Comparison of ENCODE assay signal across 23 mouse cellular contexts in the genomic region with DNA sequence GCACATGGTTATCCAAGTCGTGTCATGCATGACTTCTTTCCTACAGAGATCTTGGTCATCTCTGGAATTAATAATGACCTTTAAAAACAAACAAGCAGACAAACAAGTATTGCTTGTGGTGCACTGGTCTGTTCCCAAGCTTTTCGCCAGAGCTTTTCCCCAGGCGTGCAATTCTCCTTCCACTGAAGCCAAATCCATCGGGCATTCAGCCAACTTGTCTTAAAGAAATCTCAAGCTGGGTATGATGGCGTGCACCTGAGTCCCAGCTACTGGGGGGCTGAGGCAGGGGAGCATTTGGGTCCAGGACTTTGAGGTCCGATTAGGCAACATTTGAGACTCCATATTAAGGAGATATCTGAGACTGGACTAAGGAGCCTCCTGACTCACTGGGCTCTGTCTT. TPM values are rescaled to one million over a fixed set of nuclear protein-coding genes. Genes with fewer than 3 reads are reported as not detected.
A peak's percentile ranks its signal among the peaks of the same experiment; 100 is the strongest.
DNase-seq lines count a peak whose midpoint lies in the region; ATAC-seq lines count a peak whose summit lies in the region.
"Had no signal": no experiment of that assay in that cellular context is flagged by ENCODE, and none has a peak within 500 bp of the region (broad histone marks: within the 10 kb centered on the region; RNA-seq: fewer than 3 reads in every experiment).

No protein-coding gene starts in this region.

- H3K4me1 ChIP-seq in embryonic facial prominence, embryonic 14.5 days (ENCODE audit: control insufficient read depth, insufficient read depth, low read length): no peaks in the 10 kb centered on the region
- no peaks in the 10 kb centered on the region for H3K4me1 ChIP-seq in embryonic facial prominence, embryonic 10.5 days
- H3K4me1 ChIP-seq in hindbrain, embryonic 15.5 days (replicated peaks): no peaks in the 10 kb centered on the region
- H3K4me1 ChIP-seq in hindbrain, embryonic 11.5 days (replicated peaks; ENCODE audit: control insufficient read depth, insufficient read depth, low read length): no peaks in the 10 kb centered on the region
- H3K4me1 ChIP-seq in midbrain, embryonic 14.5 days (ENCODE audit: control insufficient read depth, insufficient read depth, low read length): no peaks in the 10 kb centered on the region
- H3K4me1 ChIP-seq in midbrain, embryonic 11.5 days (ENCODE audit: control insufficient read depth, insufficient read depth, low read length): no peaks in the 10 kb centered on the region
- H3K4me1 ChIP-seq: embryonic facial prominence, embryonic 15.5 days; heart, embryonic 13.5 days; liver, embryonic 12.5 days; midbrain, embryonic 15.5 days had no signal

- no peaks in the 10 kb centered on the region for H3K27me3 ChIP-seq in embryonic facial prominence, embryonic 14.5 days (replicated peaks; ENCODE audit: control insufficient read depth, insufficient read depth, low read length)
- no peaks in the 10 kb centered on the region for H3K27me3 ChIP-seq in embryonic facial prominence, embryonic 10.5 days (replicated peaks; ENCODE audit: low read depth, poor library complexity, severe bottlenecking)
- H3K27me3 ChIP-seq in hindbrain, embryonic 15.5 days: no peaks in the 10 kb centered on the region
- H3K27me3 ChIP-seq in hindbrain, embryonic 11.5 days (ENCODE audit: control insufficient read depth, insufficient read depth, low read length): no peaks in the 10 kb centered on the region
- no peaks in the 10 kb centered on the region for H3K27me3 ChIP-seq in midbrain, embryonic 14.5 days (ENCODE audit: control insufficient read depth, insufficient read depth, low read length)
- H3K27me3 ChIP-seq in midbrain, embryonic 11.5 days (ENCODE audit: control insufficient read depth, insufficient read depth, low read length): no peaks in the 10 kb centered on the region
- H3K27me3 ChIP-seq: embryonic facial prominence, embryonic 15.5 days; heart, embryonic 13.5 days; liver, embryonic 12.5 days; midbrain, embryonic 15.5 days had no signal

- 0 out of 2 replicates have a peak, but pooled peaks have one; percentile 13 for ATAC-seq in embryonic facial prominence, embryonic 14.5 days (ENCODE audit: low read depth)
- no peak for ATAC-seq in hindbrain, embryonic 15.5 days (ENCODE audit: low FRiP score, low read depth)
- ATAC-seq in hindbrain, embryonic 11.5 days (ENCODE audit: low FRiP score): no peak
- no peak for ATAC-seq in midbrain, embryonic 14.5 days (ENCODE audit: low FRiP score, low TSS enrichment)
- ATAC-seq in midbrain, embryonic 11.5 days (ENCODE audit: low FRiP score): no peak
- ATAC-seq: CD4-positive, CD25-positive, alpha-beta regulatory T cell, adult 4 months; inflammation-experienced regulatory T-cells, adult 6 months; liver, embryonic 12.5 days; liver, postnatal 0 days; lung, postnatal 0 days; midbrain, embryonic 15.5 days had no signal

- no peaks in the 10 kb centered on the region for H3K9me3 ChIP-seq in embryonic facial prominence, embryonic 14.5 days (ENCODE audit: control insufficient read depth, low read length)
- H3K9me3 ChIP-seq in embryonic facial prominence, embryonic 10.5 days: no peaks in the 10 kb centered on the region
- no peaks in the 10 kb centered on the region for H3K9me3 ChIP-seq in hindbrain, embryonic 15.5 days
- H3K9me3 ChIP-seq in hindbrain, embryonic 11.5 days (ENCODE audit: control insufficient read depth, low read length): no peaks in the 10 kb centered on the region
- H3K9me3 ChIP-seq in midbrain, embryonic 14.5 days (ENCODE audit: control insufficient read depth, low read length): no peaks in the 10 kb centered on the region
- no peaks in the 10 kb centered on the region for H3K9me3 ChIP-seq in midbrain, embryonic 11.5 days (ENCODE audit: control insufficient read depth, low read length)
- H3K9me3 ChIP-seq: embryonic facial prominence, embryonic 15.5 days; heart, embryonic 13.5 days; liver, embryonic 12.5 days; midbrain, embryonic 15.5 days had no signal

- no peak overlapping the region for H3K4me2 ChIP-seq in embryonic facial prominence, embryonic 14.5 days (ENCODE audit: low read depth, low read length)
- H3K4me2 ChIP-seq in hindbrain, embryonic 15.5 days: no peak overlapping the region
- no peak overlapping the region for H3K4me2 ChIP-seq in hindbrain, embryonic 11.5 days (replicated peaks; ENCODE audit: low read depth, low read length)
- no peak overlapping the region for H3K4me2 ChIP-seq in midbrain, embryonic 14.5 days (ENCODE audit: low read length)
- no peak overlapping the region for H3K4me2 ChIP-seq in midbrain, embryonic 11.5 days
- H3K4me2 ChIP-seq: embryonic facial prominence, embryonic 15.5 days; heart, embryonic 13.5 days; liver, embryonic 12.5 days; midbrain, embryonic 15.5 days had no signal

- H3K27ac ChIP-seq in embryonic facial prominence, embryonic 14.5 days (replicated peaks; ENCODE audit: low read depth, low read length): no peak overlapping the region
- H3K27ac ChIP-seq in embryonic facial prominence, embryonic 10.5 days (replicated peaks): no peak overlapping the region
- H3K27ac ChIP-seq in hindbrain, embryonic 15.5 days (replicated peaks): peak overlapping the region; percentile 53; the same call in 1 of the 2 replicates
- no peak overlapping the region for H3K27ac ChIP-seq in hindbrain, embryonic 11.5 days (ENCODE audit: low read depth, low read length)
- no peak overlapping the region for H3K27ac ChIP-seq in midbrain, embryonic 14.5 days (replicated peaks; ENCODE audit: low read depth, low read length)
- H3K27ac ChIP-seq in midbrain, embryonic 11.5 days (ENCODE audit: low read depth, low read length): no peak overlapping the region
- H3K27ac ChIP-seq: embryonic facial prominence, embryonic 15.5 days; heart, embryonic 13.5 days; left cerebral cortex, adult 2 months; liver, embryonic 12.5 days; macrophage; midbrain, embryonic 15.5 days had no signal

- no peak overlapping the region for H3K4me3 ChIP-seq in embryonic facial prominence, embryonic 14.5 days (ENCODE audit: low read depth, low read length)
- H3K4me3 ChIP-seq in embryonic facial prominence, embryonic 10.5 days: no peak overlapping the region
- no peak overlapping the region for H3K4me3 ChIP-seq in hindbrain, embryonic 15.5 days
- H3K4me3 ChIP-seq in hindbrain, embryonic 11.5 days (ENCODE audit: low read depth, low read length): no peak overlapping the region
- no peak overlapping the region for H3K4me3 ChIP-seq in midbrain, embryonic 14.5 days (replicated peaks; ENCODE audit: low read depth, low read length)
- H3K4me3 ChIP-seq in midbrain, embryonic 11.5 days (ENCODE audit: low read depth, low read length): no peak overlapping the region
- H3K4me3 ChIP-seq: embryonic facial prominence, embryonic 15.5 days; heart, embryonic 13.5 days; left cerebral cortex, adult 2 months; liver, embryonic 12.5 days; midbrain, embryonic 15.5 days had no signal

- no peak overlapping the region for H3K9ac ChIP-seq in embryonic facial prominence, embryonic 14.5 days (ENCODE audit: low read depth, low read length)
- H3K9ac ChIP-seq in hindbrain, embryonic 15.5 days: no peak overlapping the region
- H3K9ac ChIP-seq in hindbrain, embryonic 11.5 days (ENCODE audit: low read depth, low read length): no peak overlapping the region
- no peak overlapping the region for H3K9ac ChIP-seq in midbrain, embryonic 14.5 days (replicated peaks; ENCODE audit: low read length)
- no peak overlapping the region for H3K9ac ChIP-seq in midbrain, embryonic 11.5 days (ENCODE audit: low read length)
- H3K9ac ChIP-seq: embryonic facial prominence, embryonic 15.5 days; heart, embryonic 13.5 days; liver, embryonic 12.5 days; liver, postnatal 0 days; midbrain, embryonic 15.5 days had no signal

- WGBS in embryonic facial prominence, embryonic 14.5 days: 63% methylated on average over 6 of the region's 6 CpGs
- 92% methylated on average over 6 of the region's 6 CpGs for WGBS in embryonic facial prominence, embryonic 10.5 days
- WGBS in hindbrain, embryonic 15.5 days: 74% methylated on average over 6 of the region's 6 CpGs
- 93% methylated on average over 6 of the region's 6 CpGs for WGBS in hindbrain, embryonic 11.5 days
- WGBS in midbrain, embryonic 14.5 days: 85% methylated on average over 6 of the region's 6 CpGs
- WGBS in midbrain, embryonic 11.5 days: 80% methylated on average over 6 of the region's 6 CpGs

- peaks cover 27% of the 10 kb centered on the region for H3K36me3 ChIP-seq in embryonic facial prominence, embryonic 14.5 days (ENCODE audit: control insufficient read depth, insufficient read depth, low read length)
- H3K36me3 ChIP-seq in embryonic facial prominence, embryonic 10.5 days (replicated peaks): peaks cover 38% of the 10 kb centered on the region
- H3K36me3 ChIP-seq in hindbrain, embryonic 15.5 days: peaks cover 35% of the 10 kb centered on the region
- no peaks in the 10 kb centered on the region for H3K36me3 ChIP-seq in hindbrain, embryonic 11.5 days (ENCODE audit: control insufficient read depth, insufficient read depth, low read length)
- peaks cover 41% of the 10 kb centered on the region for H3K36me3 ChIP-seq in midbrain, embryonic 14.5 days (ENCODE audit: control insufficient read depth, insufficient read depth, low read length)
- H3K36me3 ChIP-seq in midbrain, embryonic 11.5 days (ENCODE audit: control insufficient read depth, insufficient read depth, low read length): no peaks in the 10 kb centered on the region

- peak; percentile 42 for DNase-seq in embryonic facial prominence, embryonic 14.5 days (ENCODE audit: low spot score)
- DNase-seq in embryonic facial prominence, embryonic 10.5 days (ENCODE audit: low spot score): no peak
- DNase-seq in hindbrain, embryonic 11.5 days (ENCODE audit: low spot score): no peak
- DNase-seq in midbrain, embryonic 14.5 days: peak; percentile 23
- no peak for DNase-seq in midbrain, embryonic 11.5 days (ENCODE audit: low spot score, missing footprints)
- DNase-seq: adrenal gland, postnatal 36 days; cerebellum, adult 9-10 months; gastrocnemius, postnatal 10 days; heart, postnatal 10 days; kidney, adult 11 months; kidney, postnatal 14 days; liver, postnatal 0 days; thymus, postnatal 4 days had no signal

RNA-seq across cellular contexts. Expression of gene Ston1, which starts 7.2 kb away (rescaled TPM):
- polyA plus RNA-seq in embryonic facial prominence, embryonic 14.5 days (2014; fragmentation: Nextera tagmentation; extraction: Ambion mirVana): 9.1 and 10.8 TPM in 2 replicates
- polyA plus RNA-seq in embryonic facial prominence, embryonic 10.5 days (2016; fragmentation: Nextera tagmentation; extraction: Ambion mirVana): 2.0 and 2.3 TPM in 2 replicates
- polyA plus RNA-seq in hindbrain, embryonic 15.5 days (2015; fragmentation: Nextera tagmentation; extraction: Ambion mirVana): 1.7 and 2.0 TPM in 2 replicates
- 4.8 and 7.2 TPM in 2 replicates for polyA plus RNA-seq in hindbrain, embryonic 11.5 days (2014; fragmentation: Nextera tagmentation; extraction: Ambion mirVana)
- polyA plus RNA-seq in midbrain, embryonic 14.5 days (2014; fragmentation: Nextera tagmentation; extraction: Ambion mirVana): 1.3 and 1.4 TPM in 2 replicates
- polyA plus RNA-seq in midbrain, embryonic 11.5 days (2014; fragmentation: Nextera tagmentation; extraction: Ambion mirVana): 2.7 and 2.9 TPM in 2 replicates

Comparison
In these comparisons a context has a peak if more than half of its experiments do, and no peak if none do; other contexts are left out.
1. DNase-seq: peak in embryonic facial prominence, embryonic 14.5 days (single experiment) and midbrain, embryonic 14.5 days (single experiment); none in embryonic facial prominence, embryonic 10.5 days (single experiment), hindbrain, embryonic 11.5 days (single experiment) and midbrain, embryonic 11.5 days (single experiment).